Mouse (Mus musculus) right cerebral cortex, postnatal 25 days (tissue): ENCODE measurements around the gene P3h2.

ENCODE experiments used
- DNase-seq: peaks from one replicate; pipeline ENCODE4 v3.0.0; 2022

The P3h2 gene

GRCm38 (mm10) chr16:26065060-26065459, 40.5 kb downstream of the P3h2 start:
- no peak for DNase-seq

GRCm38 (mm10) chr16:26060239-26061085, 45.1 kb downstream of the P3h2 start:
- no peak for DNase-seq

- DNase-seq: no peak
Measured at GRCm38 (mm10) chr16:26053631-26054030, 52.0 kb downstream of the P3h2 start.

GRCm38 (mm10) chr16:26049393-26050087, 56.0 kb downstream of the P3h2 start:
- DNase-seq: no peak

GRCm38 (mm10) chr16:26047870-26048269, 57.7 kb downstream of the P3h2 start:
- no peak for DNase-seq

- DNase-seq: no peak
Measured at GRCm38 (mm10) chr16:26047396-26047795, 58.2 kb downstream of the P3h2 start.

GRCm38 (mm10) chr16:26041929-26042303, 63.7 kb downstream of the P3h2 start:
- no peak for DNase-seq

GRCm38 (mm10) chr16:26041021-26041928, 64.3 kb downstream of the P3h2 start:
- no peak for DNase-seq

- no peak for DNase-seq
Measured at GRCm38 (mm10) chr16:26039320-26039719, 66.3 kb downstream of the P3h2 start.

GRCm38 (mm10) chr16:26035525-26035924, 70.1 kb downstream of the P3h2 start:
- DNase-seq: no peak

- no peak for DNase-seq
Measured at GRCm38 (mm10) chr16:26035079-26035478, 70.5 kb downstream of the P3h2 start.

GRCm38 (mm10) chr16:26029424-26030012, 76.1 kb downstream of the P3h2 start:
- no peak for DNase-seq

GRCm38 (mm10) chr16:26026416-26026815, 79.2 kb downstream of the P3h2 start:
- no peak for DNase-seq

- DNase-seq: no peak
Measured at GRCm38 (mm10) chr16:26024543-26024942, 81.0 kb downstream of the P3h2 start.

- no peak for DNase-seq
Measured at GRCm38 (mm10) chr16:26023352-26023751, 82.2 kb downstream of the P3h2 start.

- no peak for DNase-seq
Measured at GRCm38 (mm10) chr16:26021759-26022158, 83.8 kb downstream of the P3h2 start.

- DNase-seq: no peak
Measured at GRCm38 (mm10) chr16:26005811-26006210, 99.8 kb downstream of the P3h2 start.

GRCm38 (mm10) chr16:26003261-26003660, 102.3 kb downstream of the P3h2 start:
- no peak for DNase-seq

- no peak for DNase-seq
Measured at GRCm38 (mm10) chr16:26002848-26003247, 102.7 kb downstream of the P3h2 start.

GRCm38 (mm10) chr16:25994605-25995004, 111.0 kb downstream of the P3h2 start:
- DNase-seq: no peak

GRCm38 (mm10) chr16:25987221-25987620, 118.4 kb downstream of the P3h2 start:
- DNase-seq: no peak

- DNase-seq: no peak
Measured at GRCm38 (mm10) chr16:25983635-25984034, 121.9 kb downstream of the P3h2 start.

GRCm38 (mm10) chr16:25979037-25979436, 126.5 kb downstream of the P3h2 start:
- no peak for DNase-seq
